Mouse (Mus musculus): ENCODE results near the gene Ets1.

GRCm38 (mm10) chr9:32789306-32789705 lies 153.3 kb downstream of the Ets1 start:
- TF ChIP-seq GATA1 (IDR thresholded peaks at IDR 0.05; ENCODE audit: borderline replicate concordance, low read length), result no peak
- TF ChIP-seq FLI1 (IDR thresholded peaks at IDR 0.05; ENCODE audit: low read length), result no peak
